Mouse (Mus musculus) frontal cortex, adult (tissue): Measurements from ENCODE around the gene Ddb2.

ENCODE experiments used
- ATAC-seq: cut with Nextera tagmentation; 2 replicates; pipeline ENCODE4 v1.9.2; 2017; ENCODE audit warnings: mild to moderate bottlenecking, moderate library complexity, mixed read lengths; ENCODE audit not compliant: low TSS enrichment

Gene Ddb2

GRCm38 (mm10) chr2:91187431-91187830 lies 49.4 kb downstream of the Ddb2 start:
- ATAC-seq, result peak; percentile 64

GRCm38 (mm10) chr2:91186208-91186607 lies 50.6 kb downstream of the Ddb2 start:
- ATAC-seq, result no peak

- ATAC-seq, result no peak
Observed at GRCm38 (mm10) chr2:91183711-91184405, 52.9 kb downstream of the Ddb2 start, which contains the start of gene Madd. Gene Madd (minus strand): TSS chr2:91183837.

GRCm38 (mm10) chr2:91183148-91183513 lies 53.7 kb downstream of the Ddb2 start:
- ATAC-seq, result peak; percentile 80

- peak; percentile 76 for ATAC-seq
Observed at GRCm38 (mm10) chr2:91182405-91183147, 54.2 kb downstream of the Ddb2 start.

- ATAC-seq, result peak; percentile 8
Observed at GRCm38 (mm10) chr2:91182016-91182404, 54.8 kb downstream of the Ddb2 start.

- no peak for ATAC-seq
Observed at GRCm38 (mm10) chr2:91180706-91181105, 56.1 kb downstream of the Ddb2 start.

GRCm38 (mm10) chr2:91179825-91180224 lies 57.0 kb downstream of the Ddb2 start:
- no peak for ATAC-seq

- ATAC-seq, result no peak
Observed at GRCm38 (mm10) chr2:91176234-91176633, 60.5 kb downstream of the Ddb2 start.

GRCm38 (mm10) chr2:91175490-91175889 lies 61.3 kb downstream of the Ddb2 start:
- ATAC-seq, result no peak

GRCm38 (mm10) chr2:91169587-91170322 lies 67.0 kb downstream of the Ddb2 start:
- ATAC-seq, result no peak

GRCm38 (mm10) chr2:91167629-91168028 lies 69.2 kb downstream of the Ddb2 start:
- ATAC-seq, result no peak

- ATAC-seq, result peak; percentile 47; the same call in 1 of the 2 replicates
Observed at GRCm38 (mm10) chr2:91164991-91165390, 71.8 kb downstream of the Ddb2 start.

- ATAC-seq, result no peak
Observed at GRCm38 (mm10) chr2:91163532-91163931, 73.2 kb downstream of the Ddb2 start.

- ATAC-seq, result no peak
Observed at GRCm38 (mm10) chr2:91162952-91163351, 73.8 kb downstream of the Ddb2 start.
